Mouse (Mus musculus) small intestine, adult 2 months (tissue): ENCODE results near the gene Haao.

Experiments used
- CTCF ChIP-seq: fragments of 200-500 bp; IDR thresholded peaks from 2 replicates; pipeline ENCODE4 v1.5.1; 2012; ENCODE audit warnings: low read depth, mild to moderate bottlenecking, control low read depth, inconsistent platforms, low read length, moderate library complexity, mixed read lengths; ENCODE audit not compliant: insufficient replicate concordance, insufficient read length; ENCODE audit errors: extremely low read depth
- POLR2A ChIP-seq: fragments of 200-500 bp; IDR thresholded peaks from 2 replicates; pipeline ENCODE4 v1.6.1; 2012; ENCODE audit warnings: low read depth, mild to moderate bottlenecking, control low read depth, inconsistent platforms, low read length, moderate library complexity

DNA sequence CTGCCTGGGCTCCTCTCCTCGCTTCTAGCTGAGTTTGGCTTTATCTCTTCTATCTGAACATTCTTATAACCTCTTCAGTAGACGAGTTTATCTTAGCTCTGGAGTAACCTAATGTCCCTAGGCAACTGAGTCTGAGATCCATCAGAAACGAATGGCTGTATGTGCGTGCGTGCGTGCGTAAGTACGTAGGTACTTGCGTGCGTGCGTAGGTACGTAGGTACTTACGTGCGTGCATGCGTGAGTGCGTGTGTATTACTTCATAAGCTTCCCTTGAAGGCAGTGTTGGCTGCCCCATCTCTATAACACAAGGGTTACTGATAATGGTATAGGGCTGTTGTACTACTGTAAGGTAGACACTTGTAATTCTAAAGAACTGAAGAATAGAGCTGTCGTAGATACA, 52.6 kb downstream of the Haao start:
- TF ChIP-seq POLR2A (no peak), CTCF (no peak)
